Mouse (Mus musculus) gastrocnemius, postnatal 25 days (tissue): ENCODE data around the gene Ntrk3. TPM values are rescaled to one million over a fixed set of nuclear protein-coding genes. Genes with fewer than 3 reads are reported as not detected.

Experiments
- DNase-seq: peaks from one replicate; pipeline ENCODE4 v3.0.0; 2022
- long read RNA-seq, 2 experiments: library from polyadenylated mRNA; stranded (forward); transcript quantifications; one replicate each; pipeline ENCODE4 v2.0.0; 2021
- total RNA-seq, 2 experiments: library from RNA; stranded (reverse); gene quantifications; 1 replicate in 1 of 2; 2 replicates in 1 of 2; pipeline ENCODE4 v1.2.3; 2021

Gene Ntrk3
- total RNA-seq, result 1 to 10 TPM in 1 of 2 experiments, under 1 TPM in 1; 0.90 to 2.1 TPM
- long read RNA-seq, experiment 1, result 0 reads
- long read RNA-seq, experiment 2, result 0 reads

- no peak for DNase-seq
Measured at GRCm38 (mm10) chr7:78737614-78738210, at the start of gene Ntrk3. Ntrk3 (minus strand) TSS chr7:78738012.

DNA sequence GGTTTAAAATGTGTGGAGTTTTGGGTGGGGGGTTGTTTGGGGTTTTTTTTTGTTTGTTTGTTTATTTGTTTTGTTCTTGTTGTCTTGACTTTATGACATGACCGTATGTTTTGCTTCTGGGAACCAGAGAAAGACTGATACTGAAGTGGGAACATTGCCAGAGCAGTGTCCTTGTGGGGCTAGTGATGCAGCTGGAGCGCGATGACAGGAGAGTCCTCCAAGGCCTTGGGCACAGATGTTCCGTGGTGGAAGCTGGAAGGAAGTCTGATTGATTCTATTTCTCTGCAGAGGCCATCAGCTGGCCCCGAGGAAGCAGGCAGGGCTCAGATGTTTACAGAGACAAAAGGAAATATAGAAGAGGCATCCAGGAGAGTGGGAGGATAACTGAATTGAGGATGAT lies 48.1 kb upstream of the Ntrk3 start:
- DNase-seq, result no peak

DNA sequence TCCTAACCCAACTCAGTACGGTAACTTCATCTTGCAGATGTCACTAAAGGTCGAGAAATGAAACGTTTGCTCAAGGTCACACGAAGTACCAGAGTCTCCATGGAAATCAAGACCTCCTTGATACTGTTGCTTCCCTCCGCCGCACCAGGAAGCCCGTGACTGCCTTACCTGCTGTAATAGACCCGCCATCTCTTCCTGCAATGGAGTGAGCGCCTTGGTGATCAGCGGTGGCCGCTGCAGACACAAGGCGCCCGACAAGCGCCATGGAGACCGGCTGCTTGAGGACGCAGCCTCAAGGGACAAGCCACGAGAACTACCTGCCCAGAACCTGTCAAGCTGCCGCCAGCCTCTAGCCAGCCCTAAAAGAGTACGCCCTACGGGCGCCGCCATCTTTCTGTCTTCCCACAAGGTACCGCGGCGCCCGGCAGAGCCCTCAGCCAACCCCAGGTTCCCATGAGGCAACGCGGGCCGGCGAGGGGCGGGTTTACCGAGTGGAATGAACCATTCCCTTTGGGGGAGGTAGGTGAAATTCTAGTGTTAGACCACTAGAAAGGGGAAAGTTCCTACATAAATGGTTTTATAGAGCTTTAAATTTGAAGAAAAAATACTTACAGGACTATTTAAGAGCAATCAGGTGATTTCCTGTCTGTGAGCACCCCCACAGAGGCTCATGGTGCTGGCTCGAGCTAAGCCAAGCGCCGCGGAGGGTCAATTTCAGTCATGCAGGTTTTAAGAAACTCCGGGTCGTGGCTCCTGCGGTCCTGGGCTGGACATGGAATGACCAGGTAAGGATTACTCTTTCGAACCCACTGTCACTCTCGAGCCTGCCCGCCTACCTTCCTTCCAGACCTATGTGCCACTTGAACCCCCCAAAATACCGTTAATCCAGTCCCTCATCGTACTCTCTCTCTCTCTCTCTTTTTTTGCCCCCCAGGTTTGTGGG lies 45.1 kb upstream of the Ntrk3 start, which contains the start of the genes Mrps11 and Mrpl46:
Gene Mrps11, plus strand, starts transcription at position 481 of the 943 bp plus-strand sequence.
Gene Mrpl46, minus strand, starts transcription at position 893 of the 943 bp plus-strand sequence.
- peak; percentile 78 for DNase-seq

DNA sequence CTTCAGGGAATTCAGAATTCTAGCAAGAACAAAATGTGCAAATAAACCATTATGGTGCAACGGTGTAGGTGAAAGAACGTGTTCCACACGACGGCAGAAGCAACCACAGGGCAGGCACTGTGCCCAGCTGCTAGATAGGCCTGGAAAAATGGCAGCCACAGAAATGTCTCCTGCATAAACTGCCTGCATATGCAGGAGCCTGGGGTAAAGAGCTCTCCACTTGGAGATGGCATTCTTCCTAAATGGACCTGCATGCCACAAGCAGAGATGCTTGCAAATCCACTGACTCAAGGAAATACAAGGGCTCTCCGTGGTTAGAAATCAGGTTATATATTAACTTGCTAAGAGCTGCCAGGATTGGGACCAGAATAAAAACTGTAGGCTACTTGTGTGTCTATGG lies 40.9 kb upstream of the Ntrk3 start:
- DNase-seq, result no peak

DNA sequence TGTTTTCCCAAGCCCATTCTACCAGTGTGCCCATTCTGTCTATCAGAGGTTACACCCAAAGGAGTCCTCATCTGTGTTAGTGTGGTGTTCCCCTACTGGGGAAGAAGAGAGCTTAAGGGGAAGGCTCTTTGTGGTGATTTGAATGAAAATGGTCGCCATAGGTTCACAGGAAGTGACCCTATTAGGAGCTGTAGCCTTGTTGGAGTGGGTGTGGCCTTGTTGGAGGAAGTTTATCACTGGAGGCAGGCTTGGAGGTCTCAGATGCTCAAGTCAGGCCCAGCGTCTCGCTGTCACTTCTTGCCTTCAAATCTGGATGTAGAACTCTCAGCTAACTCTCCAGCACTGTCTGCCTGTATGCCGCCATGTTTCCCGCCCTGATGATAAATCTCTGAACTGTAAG lies 33.1 kb upstream of the Ntrk3 start:
- no peak for DNase-seq

GRCm38 (mm10) chr7:78769075-78769652 lies 31.4 kb upstream of the Ntrk3 start:
- DNase-seq, result no peak

DNA sequence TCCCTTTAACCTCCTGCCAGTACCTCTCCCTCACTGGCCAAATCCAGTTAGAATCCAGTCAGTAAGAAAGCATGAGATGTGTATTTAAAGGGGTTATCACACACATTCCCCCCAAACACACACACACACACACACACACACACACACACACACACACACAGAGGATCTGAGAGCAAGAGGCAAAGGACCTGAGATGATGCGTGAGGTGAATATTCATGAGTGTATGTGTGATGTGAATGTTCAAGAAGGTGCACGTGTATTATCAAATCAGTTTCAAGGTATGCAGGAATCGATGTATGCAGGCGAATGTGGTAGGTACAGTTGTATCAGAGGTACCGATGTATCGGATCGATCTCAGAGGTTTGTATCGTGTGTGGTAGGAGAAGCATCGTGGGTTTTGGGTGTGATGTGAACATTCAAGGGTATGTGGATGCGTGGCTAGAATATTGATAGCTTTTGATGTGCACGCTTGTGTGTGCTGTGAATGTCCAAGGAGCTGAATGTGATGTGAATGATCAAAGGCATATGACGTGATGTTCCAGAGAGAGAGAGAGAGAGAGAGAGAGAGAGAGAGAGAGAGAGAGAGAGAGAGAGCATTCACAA lies 30.2 kb upstream of the Ntrk3 start:
- DNase-seq, result no peak

DNA sequence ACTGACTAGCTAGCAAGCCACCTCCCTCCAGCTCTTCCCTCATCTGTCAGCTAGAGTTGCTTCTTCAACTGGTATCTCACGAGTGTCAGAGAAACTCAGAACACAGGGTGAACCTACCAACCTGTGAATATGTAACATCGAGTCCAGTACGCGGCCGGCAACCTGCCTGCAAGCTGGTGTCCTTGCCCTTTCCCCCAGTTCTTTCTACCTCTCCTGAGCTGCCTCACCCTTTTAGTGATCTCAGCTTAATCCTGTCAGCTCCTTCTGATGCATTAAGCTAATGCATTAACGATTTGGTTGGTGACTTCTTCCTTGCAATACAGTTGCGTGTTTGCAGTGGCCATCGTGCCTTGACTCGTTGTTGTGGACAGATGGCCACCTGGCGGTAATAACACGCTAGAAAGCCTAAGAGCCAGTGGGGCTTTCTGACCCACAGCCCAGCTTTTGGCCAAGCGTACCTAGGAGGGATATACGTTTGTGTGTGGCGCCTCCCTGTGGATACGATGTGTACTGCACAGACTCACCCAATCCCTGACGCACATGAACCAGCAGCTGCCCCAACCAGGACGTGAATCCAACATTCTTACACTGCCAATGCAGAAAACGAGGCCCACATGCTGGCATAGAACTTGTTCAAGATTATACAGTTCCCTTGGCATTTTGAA lies 28.3 kb upstream of the Ntrk3 start:
- DNase-seq, result peak; percentile 23

- DNase-seq, result no peak
Measured at GRCm38 (mm10) chr7:78765215-78765631, 27.4 kb upstream of the Ntrk3 start.

DNA sequence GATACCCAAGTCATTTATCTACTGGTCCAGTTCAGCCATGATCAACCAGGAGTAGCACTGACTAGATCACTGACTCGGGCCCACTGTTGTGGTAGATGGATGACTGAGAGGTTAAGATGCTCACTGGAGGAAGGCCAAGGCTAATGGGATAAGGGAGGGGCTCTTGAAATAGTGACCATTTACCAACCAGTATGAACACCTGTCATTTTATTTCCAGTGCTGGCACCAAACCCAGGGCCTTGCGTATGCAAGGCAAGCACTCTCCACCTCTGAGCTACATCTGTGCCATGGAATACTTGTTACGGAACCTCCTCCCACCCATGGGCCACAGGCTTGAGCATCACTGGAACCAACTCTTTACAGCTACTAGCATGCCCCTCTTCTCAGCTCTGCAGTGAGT lies 26.0 kb upstream of the Ntrk3 start:
- no peak for DNase-seq

DNA sequence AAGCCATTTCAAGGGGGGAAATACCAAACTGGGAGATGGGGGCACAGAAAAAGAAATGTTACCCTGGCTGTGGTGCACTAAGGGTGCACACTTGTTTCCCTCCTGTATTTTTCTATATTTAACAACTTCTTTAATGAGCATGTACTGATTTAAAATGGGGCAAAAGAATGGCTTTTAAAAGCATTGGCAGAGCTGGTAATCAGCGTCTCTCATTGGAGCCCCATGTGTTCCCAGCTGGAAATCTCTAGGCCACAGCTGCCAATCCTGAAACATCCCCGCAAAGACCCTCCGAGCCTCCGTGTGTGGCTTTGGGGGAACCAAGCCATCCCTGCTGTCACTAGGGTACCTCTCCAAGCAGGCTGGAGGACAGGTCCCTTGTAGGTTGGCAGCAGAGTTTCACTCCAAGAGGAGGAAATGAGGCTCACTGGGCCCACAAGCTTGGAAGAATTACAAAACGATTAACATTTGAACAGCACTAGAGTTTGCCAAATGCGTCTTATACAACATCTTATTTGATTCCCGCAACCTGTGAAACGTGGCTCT lies 16.7 kb upstream of the Ntrk3 start:
- DNase-seq, result no peak

DNA sequence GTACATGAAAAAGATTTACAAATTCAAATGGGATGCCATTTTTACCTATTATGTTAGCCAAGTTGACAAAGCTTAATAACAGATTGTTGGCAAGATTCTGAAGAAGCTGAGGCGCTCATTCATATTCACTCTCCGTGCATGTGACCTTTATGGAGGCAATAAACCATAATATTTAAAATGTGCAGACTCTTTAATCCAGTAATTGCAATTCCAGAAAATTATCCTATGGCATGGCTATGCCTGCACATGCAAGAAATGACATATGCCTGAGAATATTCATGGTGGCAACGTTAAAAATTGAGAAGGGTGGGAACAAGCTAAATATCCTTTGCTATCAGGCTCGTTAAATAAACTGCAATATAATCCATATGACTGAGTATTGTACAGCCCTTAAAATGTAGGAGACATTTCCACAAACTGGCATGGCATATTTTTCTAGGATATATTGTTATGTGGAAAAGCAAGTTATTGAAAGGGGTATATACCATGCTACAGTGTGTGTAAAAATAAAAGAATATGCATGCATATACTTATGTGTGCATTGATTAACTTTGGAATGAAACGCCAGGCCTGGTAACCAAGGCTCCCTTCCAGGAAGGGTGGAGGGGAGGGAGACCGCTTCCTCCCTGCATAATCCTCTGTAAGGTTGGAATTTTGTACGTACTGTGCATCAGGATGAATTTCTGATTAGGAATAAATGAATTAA lies 16.1 kb upstream of the Ntrk3 start:
- DNase-seq, result no peak

GRCm38 (mm10) chr7:78752961-78753360 lies 15.1 kb upstream of the Ntrk3 start:
- no peak for DNase-seq

DNA sequence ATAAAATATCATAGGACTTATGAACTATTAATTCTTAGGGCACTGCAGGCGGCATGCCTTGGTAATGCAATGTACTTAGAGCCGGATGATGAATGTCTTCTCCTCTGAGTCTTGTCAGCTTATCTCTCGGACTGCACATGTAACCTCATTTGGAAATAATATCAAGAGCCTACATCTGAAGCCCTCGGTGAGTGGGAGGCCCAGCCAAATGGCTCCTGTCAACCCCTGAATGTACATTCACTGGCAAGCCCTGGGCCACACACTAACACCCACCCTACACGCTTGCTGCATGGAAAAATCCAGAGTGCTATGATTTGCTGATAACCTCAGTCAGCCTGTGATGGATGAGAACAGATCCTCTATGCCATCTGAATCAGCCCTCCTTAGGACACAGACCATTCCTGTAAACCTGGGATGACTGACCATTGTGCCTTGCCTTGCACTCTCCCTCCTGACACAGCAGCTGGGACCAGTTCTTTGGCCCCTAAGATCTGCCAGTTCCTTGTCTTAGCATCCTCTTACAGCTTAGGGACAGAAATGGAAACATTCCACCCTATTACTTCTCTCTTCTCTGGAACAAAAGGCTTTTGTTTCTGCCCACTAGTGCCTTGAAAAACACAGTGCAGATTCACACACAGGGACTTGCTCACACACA lies 6.0 kb upstream of the Ntrk3 start:
- no peak for DNase-seq

- no peak for DNase-seq
Measured at GRCm38 (mm10) chr7:78739351-78740000, 1.7 kb upstream of the Ntrk3 start.

- DNase-seq, result no peak
Measured at GRCm38 (mm10) chr7:78737196-78737595, 616 bp downstream of the Ntrk3 start.

DNA sequence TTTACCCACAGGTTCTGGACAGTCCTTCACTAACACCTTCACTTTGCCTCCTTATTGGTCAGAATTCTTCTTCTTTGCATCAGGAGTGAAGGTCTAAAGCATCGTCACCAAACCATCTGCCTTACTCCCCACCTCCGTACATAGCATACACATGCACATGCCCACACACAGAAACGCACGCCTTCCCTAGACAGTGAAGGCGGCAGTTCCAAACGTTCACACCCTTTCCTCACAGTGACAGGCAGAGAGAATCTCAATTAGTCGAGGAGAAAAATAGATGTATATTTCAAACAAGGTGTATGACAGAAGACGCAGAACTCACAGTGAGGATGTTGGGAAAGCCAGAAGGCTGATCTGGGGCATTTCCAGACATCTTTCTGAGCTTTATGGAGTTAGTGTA lies 6.4 kb downstream of the Ntrk3 start:
- DNase-seq, result no peak

DNA sequence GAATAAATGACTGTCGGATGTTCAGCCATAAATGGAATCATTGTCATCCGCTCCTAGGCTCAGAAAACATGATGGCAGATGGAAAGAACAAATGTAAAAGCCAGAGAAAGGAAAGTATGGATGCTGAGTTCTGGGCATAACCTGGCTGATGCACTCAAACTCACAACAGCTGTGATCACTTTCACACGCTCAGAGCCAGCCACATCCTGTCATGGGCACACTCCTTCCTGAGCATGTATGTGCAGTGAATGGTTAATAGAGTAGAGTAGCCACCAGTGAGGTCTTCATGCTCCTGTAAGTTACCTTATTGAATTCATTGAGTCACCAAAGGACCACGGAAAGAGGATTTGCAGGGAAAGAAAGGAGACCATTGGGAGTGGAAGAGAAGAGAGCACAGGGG lies 13.2 kb downstream of the Ntrk3 start:
- DNase-seq, result no peak

DNA sequence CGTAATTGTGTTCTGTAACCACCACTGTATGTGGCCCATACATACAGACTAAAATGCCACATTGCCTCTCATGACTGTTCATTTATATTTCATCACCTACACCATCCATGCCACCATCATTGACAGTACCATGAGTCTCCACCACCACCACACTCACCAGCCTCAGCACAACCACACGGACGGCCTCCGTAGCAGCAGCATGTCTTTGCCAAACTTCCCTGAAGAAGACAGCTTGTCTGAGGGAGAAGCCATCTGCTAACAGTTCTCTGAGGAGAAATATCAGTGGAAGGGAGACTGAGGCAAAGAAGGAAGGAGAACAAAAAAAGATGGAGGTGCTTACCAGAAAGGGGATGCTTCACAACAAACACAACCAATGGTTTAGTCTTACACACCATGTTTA lies 15.8 kb downstream of the Ntrk3 start:
- DNase-seq, result no peak
